Mouse (Mus musculus) right cerebral cortex, postnatal 25 days (tissue): Measurements from ENCODE around the gene Dstn.

Source experiments
- DNase-seq: peaks from one replicate; pipeline ENCODE4 v3.0.0; 2022

Dstn gene

GRCm38 (mm10) chr2:143914760-143915599 lies at the start of gene Dstn:
Dstn (plus strand) TSS chr2:143915320.
- peak; percentile 96 for DNase-seq

GRCm38 (mm10) chr2:143867326-143867725 lies 47.8 kb upstream of the Dstn start:
- peak; percentile 71 for DNase-seq

GRCm38 (mm10) chr2:143870936-143871688 lies 44.0 kb upstream of the Dstn start:
- no peak for DNase-seq

GRCm38 (mm10) chr2:143876026-143876425 lies 39.1 kb upstream of the Dstn start:
- no peak for DNase-seq

- DNase-seq, result no peak
Measured at GRCm38 (mm10) chr2:143876929-143877632, 38.0 kb upstream of the Dstn start.

- no peak for DNase-seq
Measured at GRCm38 (mm10) chr2:143879311-143879710, 35.8 kb upstream of the Dstn start.

GRCm38 (mm10) chr2:143882002-143882401 lies 33.1 kb upstream of the Dstn start:
- peak; percentile 34 for DNase-seq

- no peak for DNase-seq
Measured at GRCm38 (mm10) chr2:143882606-143883288, 32.4 kb upstream of the Dstn start.

GRCm38 (mm10) chr2:143889131-143889859 lies 25.8 kb upstream of the Dstn start:
- no peak for DNase-seq

- no peak for DNase-seq
Measured at GRCm38 (mm10) chr2:143889860-143890433, 25.2 kb upstream of the Dstn start.

- no peak for DNase-seq
Measured at GRCm38 (mm10) chr2:143891302-143892048, 23.6 kb upstream of the Dstn start.

- DNase-seq, result no peak
Measured at GRCm38 (mm10) chr2:143899470-143900220, 15.5 kb upstream of the Dstn start.

GRCm38 (mm10) chr2:143900821-143901351 lies 14.2 kb upstream of the Dstn start:
- DNase-seq, result no peak

- DNase-seq, result no peak
Measured at GRCm38 (mm10) chr2:143903376-143904045, 11.6 kb upstream of the Dstn start.

- DNase-seq, result no peak
Measured at GRCm38 (mm10) chr2:143904896-143905295, 10.2 kb upstream of the Dstn start.

- DNase-seq, result no peak
Measured at GRCm38 (mm10) chr2:143909230-143909629, 5.9 kb upstream of the Dstn start.

GRCm38 (mm10) chr2:143912199-143912598 lies 2.9 kb upstream of the Dstn start:
- DNase-seq, result no peak

GRCm38 (mm10) chr2:143914221-143914620 lies 899 bp upstream of the Dstn start:
- no peak for DNase-seq

- DNase-seq, result no peak
Measured at GRCm38 (mm10) chr2:143915600-143916135, 548 bp downstream of the Dstn start.
